Mouse (Mus musculus) forebrain, embryonic 10.5 days (tissue): ENCODE results near the gene Spata2. TPM values are rescaled to one million over a fixed set of nuclear protein-coding genes. Genes with fewer than 3 reads are reported as not detected.
A peak's percentile ranks its signal among the peaks of the same experiment; 100 is the strongest.

ENCODE experiments used
- DNase-seq: peaks from one replicate; pipeline ENCODE4 v3.0.0-alpha.2; 2017; ENCODE audit warnings: low spot score; ENCODE audit errors: extremely low spot score
- H3K27ac ChIP-seq: fragments of 300-500 bp; sonication (generic); 2 replicates; pipeline ENCODE4 v1.5.1; 2016; ENCODE audit warnings: mild to moderate bottlenecking
- H3K27me3 ChIP-seq: fragments of 300-500 bp; sonication (generic); 2 replicates; pipeline ENCODE4 v1.6.1; 2016; ENCODE audit warnings: mild to moderate bottlenecking; ENCODE audit not compliant: poor library complexity, severe bottlenecking
- H3K36me3 ChIP-seq: fragments of 300-500 bp; sonication (generic); replicated peaks from 2 replicates; pipeline ENCODE4 v1.6.1; 2016; ENCODE audit warnings: mild to moderate bottlenecking, moderate library complexity
- H3K4me1 ChIP-seq: fragments of 300-500 bp; sonication (generic); 2 replicates; pipeline ENCODE4 v1.6.1; 2016
- H3K4me3 ChIP-seq: fragments of 300-500 bp; sonication (generic); 2 replicates; pipeline ENCODE4 v1.5.1; 2016; ENCODE audit warnings: mild to moderate bottlenecking, moderate library complexity
- H3K9me3 ChIP-seq: fragments of 300-500 bp; sonication (generic); 2 replicates; pipeline ENCODE4 v1.6.1; 2016; ENCODE audit warnings: mild to moderate bottlenecking, moderate library complexity
- WGBS: fragments of 180-500 bp; shearing (Covaris S2); methylation state at CpG from one replicate; pipeline ENCODE4 v1.1.7; 2016; 5-methylcytosine and 5-hydroxymethylcytosine counted together
- polyA plus RNA-seq: library from polyadenylated mRNA; unstranded; fragments of >200 nt; fragmentation: Nextera tagmentation; extraction: Ambion mirVana; gene quantifications from 2 replicates; pipeline ENCODE4 v1.2.1, GENCODE M21; 2016

The Spata2 gene
- polyA plus RNA-seq, 1 experiment from 2014 or later: 21.5 TPM

GRCm38 (mm10) chr2:167467214-167467613, 25.5 kb downstream of the Spata2 start:
- Histone ChIP-seq H3K4me3 (no peak overlapping the region), H3K4me1 (no peaks in the 10 kb centered on the region), H3K27ac (no peak overlapping the region), H3K36me3 (peaks cover 88% of the 10 kb centered on the region), H3K9me3 (no peaks in the 10 kb centered on the region), H3K27me3 (no peaks in the 10 kb centered on the region)
- 90% methylated on average over 5 of the region's 5 CpGs for WGBS
- no peak for DNase-seq

- Histone ChIP-seq H3K27me3 (no peaks in the 10 kb centered on the region), H3K27ac (no peak overlapping the region), H3K4me1 (no peaks in the 10 kb centered on the region), H3K36me3 (peaks cover 88% of the 10 kb centered on the region), H3K9me3 (no peaks in the 10 kb centered on the region), H3K4me3 (no peak overlapping the region)
- 91% methylated on average over 3 of the region's 3 CpGs for WGBS
- no peak for DNase-seq
Observed at GRCm38 (mm10) chr2:167465951-167466350, 26.7 kb downstream of the Spata2 start.

GRCm38 (mm10) chr2:167463802-167464201, 28.9 kb downstream of the Spata2 start:
- no peak overlapping the region for H3K4me3 ChIP-seq
- WGBS: 92% methylated on average over 5 of the region's 5 CpGs
- peaks cover 88% of the 10 kb centered on the region for H3K36me3 ChIP-seq
- no peak for DNase-seq
- no peaks in the 10 kb centered on the region for H3K9me3 ChIP-seq
- no peaks in the 10 kb centered on the region for H3K4me1 ChIP-seq
- H3K27ac ChIP-seq: no peak overlapping the region
- no peaks in the 10 kb centered on the region for H3K27me3 ChIP-seq

- 73% methylated on average over 6 of the region's 6 CpGs for WGBS
- H3K27ac ChIP-seq: no peak overlapping the region
- H3K27me3 ChIP-seq: no peaks in the 10 kb centered on the region
- H3K9me3 ChIP-seq: no peaks in the 10 kb centered on the region
- H3K36me3 ChIP-seq: peaks cover 89% of the 10 kb centered on the region
- peak; percentile 57 for DNase-seq
- H3K4me1 ChIP-seq: no peaks in the 10 kb centered on the region
- H3K4me3 ChIP-seq: no peak overlapping the region
Observed at GRCm38 (mm10) chr2:167462954-167463353, 29.7 kb downstream of the Spata2 start.

- WGBS: 89% methylated on average over 6 of the region's 6 CpGs
- H3K9me3 ChIP-seq: no peaks in the 10 kb centered on the region
- no peaks in the 10 kb centered on the region for H3K4me1 ChIP-seq
- no peak for DNase-seq
- H3K27me3 ChIP-seq: no peaks in the 10 kb centered on the region
- H3K36me3 ChIP-seq: peaks cover 89% of the 10 kb centered on the region
- H3K27ac ChIP-seq: no peak overlapping the region
- H3K4me3 ChIP-seq: no peak overlapping the region
Observed at GRCm38 (mm10) chr2:167459071-167459865, 33.4 kb downstream of the Spata2 start.

GRCm38 (mm10) chr2:167458548-167458947, 34.1 kb downstream of the Spata2 start:
- Histone ChIP-seq H3K4me3 (no peak overlapping the region), H3K9me3 (no peaks in the 10 kb centered on the region), H3K27ac (no peak overlapping the region), H3K36me3 (peaks cover 94% of the 10 kb centered on the region), H3K4me1 (no peaks in the 10 kb centered on the region), H3K27me3 (no peaks in the 10 kb centered on the region)
- no peak for DNase-seq
- 98% methylated on average over 3 of the region's 3 CpGs for WGBS

GRCm38 (mm10) chr2:167457213-167457612, 35.5 kb downstream of the Spata2 start:
- no peaks in the 10 kb centered on the region for H3K4me1 ChIP-seq
- H3K27me3 ChIP-seq: no peaks in the 10 kb centered on the region
- 95% methylated on average over 9 of the region's 9 CpGs for WGBS
- no peaks in the 10 kb centered on the region for H3K9me3 ChIP-seq
- H3K4me3 ChIP-seq: no peak overlapping the region
- H3K36me3 ChIP-seq: peaks cover 95% of the 10 kb centered on the region
- H3K27ac ChIP-seq: no peak overlapping the region
- no peak for DNase-seq

- no peak overlapping the region for H3K4me3 ChIP-seq
- no peak overlapping the region for H3K27ac ChIP-seq
- H3K27me3 ChIP-seq: no peaks in the 10 kb centered on the region
- WGBS: 90% methylated on average over 5 of the region's 5 CpGs
- DNase-seq: no peak
- H3K36me3 ChIP-seq: peaks cover 92% of the 10 kb centered on the region
- no peaks in the 10 kb centered on the region for H3K9me3 ChIP-seq
- H3K4me1 ChIP-seq: no peaks in the 10 kb centered on the region
Observed at GRCm38 (mm10) chr2:167456361-167457020, 36.2 kb downstream of the Spata2 start.

- Histone ChIP-seq H3K9me3 (no peaks in the 10 kb centered on the region), H3K4me3 (no peak overlapping the region), H3K27me3 (no peaks in the 10 kb centered on the region), H3K36me3 (peaks cover 91% of the 10 kb centered on the region), H3K4me1 (no peaks in the 10 kb centered on the region), H3K27ac (no peak overlapping the region)
- WGBS: 95% methylated on average over 3 of the region's 3 CpGs
- no peak for DNase-seq
Observed at GRCm38 (mm10) chr2:167453814-167454213, 38.9 kb downstream of the Spata2 start.

GRCm38 (mm10) chr2:167450647-167451046, 42.0 kb downstream of the Spata2 start:
- no peaks in the 10 kb centered on the region for H3K4me1 ChIP-seq
- no peak overlapping the region for H3K27ac ChIP-seq
- no peaks in the 10 kb centered on the region for H3K9me3 ChIP-seq
- no peak overlapping the region for H3K4me3 ChIP-seq
- 93% methylated on average over 8 of the region's 8 CpGs for WGBS
- DNase-seq: no peak
- no peaks in the 10 kb centered on the region for H3K27me3 ChIP-seq
- H3K36me3 ChIP-seq: peaks cover 90% of the 10 kb centered on the region

GRCm38 (mm10) chr2:167449331-167450275, 43.1 kb downstream of the Spata2 start:
- peaks cover 92% of the 10 kb centered on the region for H3K36me3 ChIP-seq
- no peak overlapping the region for H3K27ac ChIP-seq
- no peaks in the 10 kb centered on the region for H3K9me3 ChIP-seq
- no peaks in the 10 kb centered on the region for H3K27me3 ChIP-seq
- H3K4me1 ChIP-seq: no peaks in the 10 kb centered on the region
- DNase-seq: no peak
- H3K4me3 ChIP-seq: no peak overlapping the region
- 90% methylated on average over 21 of the region's 21 CpGs for WGBS

GRCm38 (mm10) chr2:167447629-167448028, 45.1 kb downstream of the Spata2 start:
- no peaks in the 10 kb centered on the region for H3K4me1 ChIP-seq
- 95% methylated on average over 8 of the region's 8 CpGs for WGBS
- H3K27me3 ChIP-seq: no peaks in the 10 kb centered on the region
- H3K36me3 ChIP-seq: peaks cover 92% of the 10 kb centered on the region
- no peak overlapping the region for H3K4me3 ChIP-seq
- no peak overlapping the region; the same call in 1 of the 2 replicates for H3K27ac ChIP-seq
- H3K9me3 ChIP-seq: no peaks in the 10 kb centered on the region
- DNase-seq: no peak
